Mouse (Mus musculus) T-helper 1 cell (primary cell): Measurements from ENCODE around the gene Lmbrd2.

Source experiments
- in situ Hi-C: fragments of 300-600 bp; cut with MboI, MseI; formaldehyde crosslinking; loops from one replicate; pipeline ENCODE4 v1.15.1; 2025; ENCODE audit warnings: high pct_unique_total_duplicates

The Lmbrd2 gene

DNA sequence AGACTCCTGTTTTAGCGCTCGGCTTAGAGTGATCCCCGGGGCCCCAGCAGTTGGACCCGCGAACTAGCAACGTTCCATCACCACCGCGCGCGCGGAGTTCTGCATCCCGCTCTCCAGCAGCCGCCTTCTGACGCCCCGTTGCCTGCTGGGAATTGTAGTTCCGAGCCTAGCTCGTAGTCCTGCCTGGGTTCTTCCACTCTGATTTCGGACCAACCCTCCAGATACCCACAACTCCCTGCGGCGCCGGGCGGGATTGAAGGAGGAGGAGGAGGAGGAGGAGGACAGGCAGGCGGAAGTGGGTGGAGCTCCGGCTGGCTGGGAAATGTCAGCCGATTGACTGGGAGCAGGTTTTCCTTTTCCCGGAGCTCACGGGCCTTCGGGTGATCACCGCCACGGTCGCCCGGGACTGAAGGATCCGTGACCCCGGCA is at the start of gene Lmbrd2:
Gene Lmbrd2 (plus strand): TSS at position 299 of the 429 bp plus-strand sequence.
- in situ Hi-C loops: loop anchor here (10.0 kb wide), 1 partner anchor 65 kb away; the partner anchor contains the start of gene Nadk2

DNA sequence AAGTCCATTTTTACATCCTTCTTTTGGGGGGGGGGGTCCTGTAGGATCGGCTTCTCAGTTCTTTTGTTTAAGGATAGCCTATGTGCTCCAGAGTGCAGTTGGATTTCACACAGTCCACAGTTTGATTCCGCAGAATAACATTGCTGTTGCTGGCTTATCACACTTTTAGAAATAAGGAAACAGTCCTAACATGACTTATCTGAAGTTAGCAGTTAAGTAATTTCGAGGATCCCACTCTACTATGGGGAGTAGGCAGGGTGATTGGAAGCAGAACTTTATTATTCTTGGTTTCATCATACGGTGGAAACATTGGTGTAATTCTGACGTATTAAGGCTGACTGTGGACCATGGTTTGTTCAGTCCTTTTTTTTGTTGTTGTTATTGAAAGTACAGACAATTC is 49.7 kb upstream of the Lmbrd2 start:
- in situ Hi-C loops: no loop called here

DNA sequence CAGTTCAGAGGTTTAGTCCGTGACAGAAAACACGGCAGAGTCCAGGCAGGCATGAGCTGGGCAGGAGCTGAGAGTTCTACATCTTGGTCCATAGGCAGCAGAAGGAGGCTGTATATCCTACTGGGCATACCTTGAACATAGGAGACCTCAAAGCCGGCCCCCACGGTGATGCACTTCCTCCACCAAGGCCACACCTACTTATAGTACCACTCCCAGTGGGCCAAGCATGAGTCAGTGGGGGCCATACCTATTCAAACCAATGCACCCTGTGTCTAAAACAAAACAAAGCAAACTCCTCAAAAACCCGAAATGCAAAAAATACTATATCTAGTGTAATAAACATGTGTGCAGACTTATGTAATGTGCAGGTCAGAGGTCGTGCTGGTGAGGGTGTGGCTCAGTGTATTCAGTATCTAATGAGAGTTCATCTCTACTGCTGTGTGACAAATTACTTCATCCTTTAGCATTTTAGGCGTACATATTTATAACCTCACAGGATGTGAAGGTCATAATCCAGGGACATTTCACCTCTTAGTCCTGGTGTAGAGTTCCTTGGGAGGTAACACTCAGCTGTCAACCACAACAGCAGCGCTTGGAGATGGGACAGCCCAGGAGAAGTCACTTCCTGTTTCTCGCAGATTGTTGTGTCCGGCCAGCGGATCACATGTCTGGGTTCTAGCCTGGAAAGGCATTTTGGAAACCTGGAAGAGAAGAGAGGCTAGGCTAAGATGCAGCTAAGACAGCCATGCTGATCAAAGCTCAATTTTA is 46.6 kb upstream of the Lmbrd2 start:
- in situ Hi-C loops: no loop called here

DNA sequence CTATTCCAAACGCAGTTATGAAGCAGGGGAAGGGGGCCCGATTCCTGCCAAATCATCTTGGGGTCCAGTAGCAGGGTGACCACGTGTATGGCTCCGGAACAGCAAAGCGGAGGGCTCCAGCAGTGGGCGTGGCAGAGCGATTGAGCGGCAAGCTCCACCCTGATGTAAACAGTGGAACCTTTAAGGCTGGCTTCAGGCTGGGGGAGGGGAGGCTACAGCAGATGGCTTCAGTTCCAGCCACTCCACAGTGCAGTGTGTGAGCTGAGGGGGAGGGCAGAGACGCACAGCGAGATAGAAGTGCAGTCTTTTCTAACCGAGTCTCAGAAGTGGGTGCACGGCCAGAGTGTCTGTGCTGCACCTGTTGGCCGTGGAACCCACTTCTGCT is 46.0 kb upstream of the Lmbrd2 start:
- in situ Hi-C loops: no loop called here

DNA sequence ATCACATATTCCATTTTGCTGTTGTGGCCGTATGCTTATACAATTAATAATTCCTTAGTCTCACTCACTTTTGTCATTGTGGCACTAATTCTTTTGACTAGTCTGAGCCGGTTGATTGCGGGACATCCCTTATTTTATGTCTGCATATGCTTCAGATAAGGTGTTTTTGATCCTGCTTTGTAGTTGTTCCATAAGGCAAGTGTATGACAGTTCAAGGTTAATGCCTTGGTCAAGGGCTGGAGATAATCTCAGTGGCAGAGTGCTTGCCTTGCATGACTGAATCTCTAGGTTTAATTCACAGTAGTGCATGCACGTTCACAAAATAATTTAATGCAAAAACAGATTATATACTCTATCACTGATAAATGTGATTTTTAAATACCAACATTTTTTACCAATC is 43.5 kb upstream of the Lmbrd2 start:
- in situ Hi-C loops: no loop called here

DNA sequence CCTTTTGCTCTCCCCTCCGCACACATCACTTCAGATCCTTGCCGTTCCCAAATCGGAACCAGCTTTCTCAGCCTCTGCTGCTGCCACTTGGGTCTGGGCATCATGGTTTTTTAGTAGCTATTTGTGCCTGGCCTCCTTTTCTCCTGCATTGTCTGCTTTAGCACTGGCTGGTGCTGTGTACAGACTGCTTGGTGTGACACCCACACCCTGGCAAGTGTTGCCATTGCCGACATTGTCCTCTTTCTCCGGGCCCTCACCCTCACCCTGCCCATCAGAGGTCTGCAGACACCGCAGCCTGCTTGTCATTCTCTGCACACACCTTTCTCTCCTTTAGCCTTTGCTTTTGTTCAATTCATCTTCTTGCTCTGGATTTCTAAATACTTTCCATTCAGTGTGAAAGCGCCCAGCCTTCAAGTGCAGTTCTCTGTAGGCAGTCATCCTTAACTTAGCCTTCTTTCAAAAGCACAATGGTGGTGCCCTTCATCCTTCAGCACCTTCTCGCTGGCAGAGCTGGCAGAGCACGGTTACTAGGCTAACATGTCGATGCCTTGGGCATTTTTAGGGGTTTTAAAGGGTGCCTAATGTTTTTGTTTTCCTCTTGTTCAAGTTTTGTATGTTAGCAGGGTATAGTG is 39.8 kb upstream of the Lmbrd2 start:
- in situ Hi-C loops: no loop called here

DNA sequence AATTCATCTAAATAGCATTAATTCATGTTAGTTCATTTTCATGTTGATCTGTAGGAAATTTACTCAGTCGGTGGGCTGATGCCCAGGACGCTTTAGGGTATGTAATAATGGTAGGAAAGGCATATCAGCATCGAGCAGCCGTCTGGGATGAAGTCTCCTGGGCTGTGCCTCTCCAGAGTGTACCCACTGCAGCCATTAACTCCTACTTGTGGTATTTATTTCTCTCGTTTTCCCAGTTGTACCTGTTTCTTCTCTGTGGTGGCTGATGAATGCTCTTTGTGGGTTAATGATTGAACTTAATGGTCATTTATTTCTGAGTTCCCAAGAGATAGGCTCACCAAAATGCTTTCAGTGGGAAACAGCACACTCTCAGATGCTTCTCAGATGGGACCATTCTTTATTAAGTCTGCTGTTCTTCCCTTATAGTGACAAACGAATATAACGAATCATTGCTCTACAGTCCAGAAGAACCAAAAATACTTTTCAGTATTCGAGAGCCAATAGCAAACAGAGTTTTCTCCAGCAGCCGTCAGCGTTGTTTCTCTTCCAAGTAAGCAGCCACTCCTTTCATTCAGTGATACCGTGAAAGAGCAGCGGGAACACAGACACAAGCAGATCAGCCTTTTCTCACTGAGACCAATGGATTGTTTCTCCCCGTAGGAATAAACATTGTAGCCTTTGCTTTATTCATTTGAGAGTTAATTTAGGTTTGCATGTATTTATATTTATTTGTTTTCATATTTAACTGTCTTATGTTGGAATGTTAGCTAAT is 33.9 kb upstream of the Lmbrd2 start:
- in situ Hi-C loops: no loop called here

DNA sequence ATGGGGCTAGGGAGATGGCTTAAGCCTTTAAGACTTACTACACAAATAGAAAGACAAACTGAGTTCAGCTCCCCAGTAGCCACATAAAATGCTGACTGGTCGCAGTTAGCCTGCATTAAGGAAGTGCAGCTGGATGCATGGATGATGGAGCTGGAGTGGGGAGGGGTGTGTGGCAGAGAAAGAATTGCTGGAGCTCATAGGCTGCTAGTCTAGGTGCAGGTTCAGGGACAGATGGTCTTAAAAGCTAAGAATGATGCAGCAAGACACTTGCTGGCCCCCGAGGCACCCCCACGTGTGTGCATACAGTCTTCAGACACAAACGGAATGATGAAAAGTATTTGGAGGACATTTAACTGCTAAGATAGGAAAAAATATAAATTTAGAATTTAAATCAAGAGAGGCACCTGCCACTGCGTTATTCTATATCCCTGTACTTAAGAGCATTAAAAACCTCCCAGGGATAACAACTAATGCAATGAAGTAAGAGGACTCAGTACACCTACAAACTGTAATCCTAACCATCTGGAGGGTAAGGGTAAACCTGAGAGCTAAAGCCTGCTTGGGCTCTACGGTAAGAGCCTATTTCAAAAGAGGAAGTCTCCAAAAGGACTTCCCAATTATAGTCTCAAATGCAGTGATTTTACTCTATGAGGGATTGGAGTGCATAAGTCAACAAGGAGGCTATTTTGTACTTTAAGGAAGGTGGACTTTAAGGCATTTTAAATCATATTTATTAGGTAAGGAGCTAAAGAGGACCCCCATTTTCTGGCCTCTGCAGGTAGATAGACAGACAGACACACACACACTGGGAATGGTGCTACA is 29.6 kb upstream of the Lmbrd2 start:
- in situ Hi-C loops: no loop called here

DNA sequence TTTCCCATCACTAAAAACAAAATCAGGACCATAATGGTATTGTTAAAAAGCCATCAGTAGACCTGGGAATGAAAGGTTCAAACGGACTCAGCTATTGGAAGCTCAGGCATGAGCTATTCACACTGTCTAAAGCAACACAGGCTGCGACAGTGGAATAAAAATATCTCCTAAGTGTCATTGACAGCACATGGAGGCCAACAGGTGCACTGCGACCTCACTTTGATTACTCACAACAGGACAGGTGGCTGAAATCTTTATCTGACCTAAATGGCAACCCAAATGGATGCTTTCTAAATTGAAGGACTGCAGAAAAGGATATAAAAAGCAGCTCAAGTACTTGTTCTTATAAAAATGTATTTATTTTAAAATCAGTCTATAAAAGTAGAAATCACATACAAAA is 28.7 kb upstream of the Lmbrd2 start:
- in situ Hi-C loops: no loop called here

DNA sequence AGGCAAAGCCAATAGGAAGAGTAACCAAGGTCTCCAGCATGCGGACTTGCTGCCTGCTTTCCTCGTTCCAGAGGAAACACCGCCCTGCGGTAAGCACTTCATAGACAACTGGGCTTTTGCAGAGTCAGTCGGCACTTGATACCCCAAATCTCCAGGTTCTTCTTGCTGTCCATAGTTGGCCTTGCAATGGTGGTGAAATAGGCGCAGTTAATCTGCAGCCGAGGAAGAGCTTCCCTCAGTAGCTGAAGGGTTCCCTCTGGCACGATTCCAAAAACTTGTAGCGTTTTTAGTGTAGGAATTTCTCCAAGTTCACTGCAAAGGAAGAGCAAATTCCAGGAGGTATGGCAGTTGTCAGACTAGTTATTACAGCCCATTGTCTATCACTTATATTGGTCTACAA is 26.8 kb upstream of the Lmbrd2 start:
- in situ Hi-C loops: no loop called here

DNA sequence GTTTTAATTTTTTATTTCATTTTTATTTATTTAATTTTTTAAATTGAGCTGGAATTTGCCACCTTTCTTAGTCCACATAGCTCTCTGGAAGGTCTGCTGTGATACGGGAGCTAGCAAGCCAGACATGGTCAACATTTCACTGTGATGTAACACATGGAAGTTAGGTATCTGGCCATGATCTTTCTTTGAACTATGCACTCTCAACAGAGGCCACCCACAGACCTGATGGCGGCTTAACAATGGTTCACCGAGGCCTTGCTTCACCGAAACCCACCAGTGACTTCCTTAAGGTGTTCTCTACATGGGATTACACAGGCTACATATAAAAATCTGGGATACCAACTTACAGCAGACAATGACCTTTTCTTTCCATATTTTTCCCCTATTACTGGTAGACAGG is 26.2 kb upstream of the Lmbrd2 start:
- in situ Hi-C loops: no loop called here

DNA sequence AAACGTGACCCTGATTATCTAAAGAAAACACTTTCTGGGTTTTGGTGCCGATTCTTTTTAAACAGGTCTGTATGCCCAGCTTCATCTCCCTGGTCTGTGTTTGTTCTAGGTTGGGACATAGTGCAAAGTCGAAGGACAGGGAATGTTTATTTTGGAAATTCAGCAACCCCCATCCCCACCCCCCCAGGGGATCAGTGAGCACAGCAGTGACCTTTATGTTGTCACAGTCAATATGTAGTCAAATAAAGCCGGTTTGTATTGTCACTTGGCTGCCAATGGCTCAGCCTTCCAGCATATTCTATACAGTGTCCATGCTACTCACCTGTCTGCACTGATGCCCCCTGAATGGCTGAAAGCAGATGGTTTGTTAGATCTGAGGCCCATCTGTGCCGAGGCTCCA is 25.8 kb upstream of the Lmbrd2 start:
- in situ Hi-C loops: no loop called here

DNA sequence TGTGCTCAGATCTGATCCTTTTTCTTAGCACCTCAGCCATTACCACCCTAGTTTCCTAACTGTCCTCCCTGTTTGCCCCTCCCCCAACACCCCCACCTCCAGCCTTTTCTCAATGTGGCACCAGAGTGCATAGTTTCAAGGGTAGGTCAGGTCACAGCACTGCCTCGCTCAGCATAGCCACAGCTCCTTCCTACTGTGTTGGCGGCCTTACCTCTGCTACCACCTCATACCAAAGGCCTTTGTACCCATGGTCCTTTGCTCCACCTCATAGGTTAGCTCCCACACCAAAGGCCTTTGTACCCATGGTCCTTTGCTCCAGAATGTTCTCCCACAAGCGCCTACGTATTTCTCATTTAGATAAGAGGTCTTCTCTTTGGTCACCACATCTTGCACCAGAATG is 21.5 kb upstream of the Lmbrd2 start:
- in situ Hi-C loops: loop anchor here (5.0 kb wide), 1 partner anchor 42 kb away; no protein-coding TSS in a partner anchor

DNA sequence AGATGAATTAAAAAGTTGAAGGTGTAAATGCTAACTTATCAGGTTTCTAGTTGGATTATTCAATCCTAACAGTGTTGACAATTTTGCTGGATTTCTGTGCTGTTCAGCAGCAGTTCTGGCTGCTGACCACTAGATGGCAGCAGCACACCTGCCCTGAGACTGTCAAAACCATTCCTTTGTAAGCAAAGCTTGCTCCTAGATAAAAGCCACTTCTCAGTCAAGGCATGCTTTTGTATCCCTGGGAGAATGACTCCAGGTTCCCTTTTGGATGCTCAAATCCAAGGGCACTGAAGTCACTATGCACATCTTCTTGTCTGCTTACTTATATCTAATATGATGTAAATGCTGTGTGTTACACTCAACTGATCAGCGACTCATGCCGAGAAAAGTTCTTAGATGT is 20.3 kb upstream of the Lmbrd2 start:
- in situ Hi-C loops: no loop called here

DNA sequence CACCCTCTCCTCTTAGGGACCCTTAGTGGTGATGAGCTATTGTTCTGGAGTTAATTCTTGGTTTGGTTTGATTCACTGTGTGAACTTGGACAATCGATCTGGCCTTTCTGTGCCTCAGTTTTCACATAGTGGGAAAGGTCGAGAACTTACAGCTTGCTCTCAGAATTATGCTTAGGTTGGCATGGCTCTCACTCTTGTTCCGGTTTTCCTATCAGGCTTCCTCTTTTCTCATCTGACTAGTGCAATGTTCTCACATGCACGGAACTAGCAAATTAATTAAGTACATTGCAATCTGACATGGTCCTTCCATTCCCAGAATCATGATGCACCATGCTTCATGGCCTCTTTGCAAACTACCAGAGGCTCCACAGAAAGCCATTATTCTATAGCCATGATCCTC is 17.4 kb upstream of the Lmbrd2 start:
- in situ Hi-C loops: no loop called here

DNA sequence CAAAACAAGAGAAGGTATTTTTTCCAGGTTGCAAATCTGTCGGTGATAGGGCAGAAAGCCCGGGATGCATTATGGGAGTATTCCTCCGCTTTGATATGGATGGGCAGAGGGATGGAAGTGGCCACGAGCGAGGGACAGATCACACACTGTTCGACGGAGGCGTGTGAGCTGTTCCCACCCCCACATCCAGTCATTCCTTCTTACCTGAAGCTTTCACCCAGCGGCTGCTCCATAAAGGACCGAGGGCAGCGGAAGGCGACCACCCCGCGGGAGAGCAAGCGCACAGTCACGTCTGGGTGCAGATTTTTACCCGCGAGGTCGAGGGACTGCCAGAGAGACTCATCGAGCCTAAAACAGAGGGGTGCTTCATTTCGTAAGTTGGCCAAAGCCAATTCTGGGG is 15.5 kb upstream of the Lmbrd2 start:
- in situ Hi-C loops: no loop called here

DNA sequence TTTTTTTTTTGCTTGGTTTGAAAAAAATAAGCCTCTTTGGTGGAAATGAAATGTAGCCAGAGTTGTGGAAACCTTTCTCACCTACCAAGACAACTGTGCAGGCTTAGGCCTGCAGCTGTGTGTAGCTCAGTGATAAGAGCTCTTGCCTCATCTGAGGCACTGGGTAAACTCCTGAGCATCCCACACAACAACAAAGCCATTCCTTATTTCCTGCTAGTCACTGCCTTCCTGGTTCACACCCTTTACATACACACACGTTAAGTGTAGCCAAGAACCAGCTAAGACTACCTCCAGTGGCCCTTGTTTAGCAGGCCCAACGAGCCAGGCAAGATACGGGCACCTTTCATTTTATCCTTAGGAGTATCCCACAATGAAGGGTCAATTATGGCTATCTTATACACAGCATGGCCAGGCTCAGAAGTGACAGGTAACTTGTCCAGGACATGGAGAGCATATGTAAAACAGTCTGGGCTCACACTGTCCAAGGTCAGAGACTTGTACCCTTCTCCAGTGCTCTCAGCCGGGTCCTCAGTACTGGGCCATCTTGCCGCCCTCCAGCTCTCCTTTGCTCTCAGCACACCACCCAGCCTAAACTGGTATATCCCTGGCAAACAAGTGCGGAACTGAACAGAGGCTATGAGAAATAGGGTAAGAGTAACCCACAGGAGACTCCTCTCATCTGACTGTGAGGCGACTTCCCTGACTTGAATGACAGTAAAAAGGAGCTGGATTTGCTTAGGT is 13.1 kb upstream of the Lmbrd2 start:
- in situ Hi-C loops: no loop called here

DNA sequence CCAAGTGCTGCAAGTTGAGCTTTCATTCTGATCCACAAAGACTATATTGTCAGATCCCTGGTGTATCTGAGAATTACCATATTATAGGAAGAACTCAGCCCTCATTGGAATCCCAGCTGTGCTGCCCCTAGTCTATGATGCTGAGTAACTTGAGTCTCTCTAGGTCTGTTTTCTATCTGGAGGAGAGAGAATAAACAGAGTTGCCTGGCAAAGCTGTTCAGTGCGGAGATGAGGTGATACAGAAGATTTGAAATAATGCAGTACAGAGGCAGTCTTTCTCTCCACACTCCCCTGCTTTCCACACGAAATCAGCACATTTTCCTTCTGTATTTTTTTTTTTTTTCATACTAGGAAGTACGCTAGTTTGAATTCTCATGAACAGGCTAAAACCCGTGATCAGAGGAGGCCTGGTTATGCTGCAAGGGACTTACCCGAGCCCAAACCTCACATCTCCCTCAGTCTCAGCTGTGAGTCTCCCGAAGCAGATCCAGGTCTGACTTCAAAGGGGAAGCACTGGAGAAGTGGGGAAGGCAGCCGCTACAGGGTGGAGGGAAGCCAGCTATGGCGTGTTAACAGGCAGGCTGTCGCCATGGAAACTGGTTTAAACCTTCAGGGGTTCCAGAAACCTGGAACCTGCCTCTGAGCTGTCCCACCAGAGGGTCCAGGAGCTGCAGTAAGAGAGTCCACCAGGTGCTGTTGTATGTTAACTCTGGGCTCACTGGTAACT is 9.4 kb upstream of the Lmbrd2 start:
- in situ Hi-C loops: no loop called here

DNA sequence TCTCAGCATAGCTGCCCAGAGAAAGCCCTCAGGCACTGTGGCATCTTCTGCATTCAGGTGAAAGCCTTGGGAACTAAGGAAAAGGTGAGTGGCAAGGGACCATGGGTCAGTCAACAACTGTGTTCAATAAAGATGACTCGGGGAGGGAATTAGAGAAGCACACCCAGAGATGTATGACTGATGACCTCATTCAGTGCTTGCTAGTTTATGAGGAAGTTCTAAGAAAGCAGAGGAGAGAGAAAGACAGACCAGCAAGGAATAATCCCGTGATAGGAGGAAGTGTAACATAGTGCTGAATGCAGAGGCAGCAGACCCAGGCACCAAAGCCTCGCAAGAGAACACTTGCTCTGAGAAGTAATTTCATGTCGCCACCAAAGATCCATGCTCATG is 8.9 kb upstream of the Lmbrd2 start:
- in situ Hi-C loops: no loop called here

DNA sequence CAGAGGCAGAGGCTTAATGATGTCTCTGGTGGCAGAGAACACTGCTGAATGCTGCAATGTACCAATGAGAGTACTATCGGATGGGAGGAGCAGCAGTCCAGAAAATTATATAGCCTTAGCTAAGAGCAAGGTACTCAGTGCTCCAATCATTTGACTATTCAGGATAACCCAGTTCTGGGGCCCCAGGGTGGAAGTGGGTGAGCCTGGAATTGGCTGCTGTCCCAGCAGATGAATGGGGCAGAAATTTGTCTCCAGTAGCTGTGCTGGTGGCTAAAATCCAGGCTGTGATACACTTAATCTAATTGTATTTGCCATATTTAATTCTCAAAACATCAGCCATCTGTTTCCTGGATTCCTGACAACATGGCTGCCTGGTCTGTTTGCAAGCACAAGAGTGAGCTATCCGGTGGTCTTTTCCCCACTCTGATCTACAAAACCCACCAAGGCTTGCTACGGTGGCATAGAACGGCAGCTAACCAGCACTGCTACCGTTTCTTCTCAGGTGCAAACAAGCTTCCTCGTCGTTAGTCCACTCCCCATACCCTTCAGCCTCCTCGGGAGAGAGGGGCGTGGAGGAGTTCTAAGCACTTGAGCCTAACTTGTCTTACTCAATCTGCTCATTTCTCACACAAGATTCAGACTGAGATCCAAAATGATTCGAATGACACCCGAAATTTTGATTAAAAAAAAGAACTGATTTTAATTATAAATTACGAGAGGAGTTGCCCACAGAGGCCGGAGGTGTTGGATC is 7.5 kb upstream of the Lmbrd2 start:
- in situ Hi-C loops: no loop called here
